Mouse (Mus musculus) right cerebral cortex, postnatal 14 days (tissue): ENCODE measurements at regions not wholly inside any gene's neighbourhood (a gene's known extent, or its start where the extent isn't known, plus 50 kb on each side); places are given as distances from the start of the nearest gene placed in this dataset.

Source experiments
- DNase-seq: peaks from one replicate; pipeline ENCODE4 v3.0.0; 2022

GRCm38 (mm10) chr3:147098065-147098580 is 246.0 kb downstream of the Ttll7 start:
- DNase-seq, result no peak

GRCm38 (mm10) chr3:147098611-147099010 is 246.4 kb downstream of the Ttll7 start:
- no peak for DNase-seq

DNA sequence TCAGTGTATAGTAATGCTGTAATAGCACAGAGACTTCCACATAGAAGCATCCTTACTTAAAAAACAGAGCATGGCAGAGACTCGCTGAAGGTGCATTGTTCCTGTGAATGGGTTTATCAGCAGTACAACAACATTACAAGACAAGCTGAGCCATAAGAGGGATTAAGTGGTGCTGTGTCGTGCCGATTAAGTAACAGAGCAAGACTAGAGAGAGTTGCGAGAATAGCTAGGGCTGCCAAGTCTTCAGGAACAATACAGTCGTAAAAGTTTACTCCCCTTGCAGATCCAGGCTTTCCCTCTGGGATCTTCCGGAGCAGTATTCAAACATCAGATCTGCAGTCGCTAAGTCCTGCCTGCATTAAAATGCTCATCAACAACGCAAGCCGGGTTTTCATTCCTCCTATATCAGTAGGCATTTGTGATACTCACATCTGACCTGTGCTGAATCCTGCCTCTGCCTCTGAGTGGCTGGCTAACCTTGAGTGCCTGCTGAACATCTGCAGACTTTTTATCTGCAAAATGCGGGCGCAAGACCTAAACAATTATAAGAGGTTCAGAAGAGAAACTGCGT is 247.1 kb downstream of the Ttll7 start:
- no peak for DNase-seq

GRCm38 (mm10) chr3:147101053-147101764 is 249.0 kb downstream of the Ttll7 start:
- DNase-seq, result no peak

GRCm38 (mm10) chr3:147101765-147102113 is 249.6 kb downstream of the Ttll7 start:
- no peak for DNase-seq

DNA sequence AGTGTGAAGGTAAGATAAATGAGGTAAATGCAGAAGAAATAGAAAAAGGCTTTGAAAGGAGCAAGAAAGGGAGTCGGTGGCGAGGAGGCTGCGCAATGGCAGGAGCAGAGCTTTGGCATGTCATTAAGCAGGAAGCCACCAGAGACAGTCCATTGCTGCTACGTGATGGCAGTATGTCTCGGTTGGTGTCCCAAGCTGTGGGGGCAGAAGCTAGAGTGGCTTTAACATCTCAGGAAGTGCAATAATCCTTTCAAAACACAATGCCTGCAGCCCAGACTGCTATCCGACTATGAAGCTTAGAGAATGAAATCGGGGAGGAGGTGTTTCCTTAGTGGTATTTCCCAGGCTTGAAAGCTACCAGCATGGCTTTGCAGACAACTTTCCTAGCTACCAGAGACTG is 251.3 kb downstream of the Ttll7 start:
- no peak for DNase-seq

DNA sequence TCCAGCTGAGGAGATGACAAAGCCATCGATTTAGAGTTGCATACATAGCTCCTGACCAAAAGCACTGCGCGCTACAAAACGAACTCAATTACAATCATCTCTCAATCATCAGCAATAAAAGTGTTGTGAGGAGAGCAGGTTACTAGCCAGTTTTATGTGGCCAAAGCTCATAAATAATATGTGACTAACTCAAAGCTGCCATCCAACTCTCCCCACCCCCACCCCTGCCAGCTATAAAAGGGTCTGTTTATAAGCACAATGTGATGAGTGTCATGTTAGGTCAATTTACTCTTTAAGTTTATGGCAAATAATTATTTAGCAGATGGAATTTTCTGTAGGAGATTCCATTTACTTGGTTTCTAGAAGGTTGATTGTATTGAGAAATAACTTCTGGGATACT is 265.4 kb downstream of the Ttll7 start:
- DNase-seq, result no peak

- DNase-seq, result no peak
Measured at GRCm38 (mm10) chr3:147118092-147118491, 265.9 kb downstream of the Ttll7 start.

- no peak for DNase-seq
Measured at GRCm38 (mm10) chr3:147118622-147119021, 266.5 kb downstream of the Ttll7 start.

DNA sequence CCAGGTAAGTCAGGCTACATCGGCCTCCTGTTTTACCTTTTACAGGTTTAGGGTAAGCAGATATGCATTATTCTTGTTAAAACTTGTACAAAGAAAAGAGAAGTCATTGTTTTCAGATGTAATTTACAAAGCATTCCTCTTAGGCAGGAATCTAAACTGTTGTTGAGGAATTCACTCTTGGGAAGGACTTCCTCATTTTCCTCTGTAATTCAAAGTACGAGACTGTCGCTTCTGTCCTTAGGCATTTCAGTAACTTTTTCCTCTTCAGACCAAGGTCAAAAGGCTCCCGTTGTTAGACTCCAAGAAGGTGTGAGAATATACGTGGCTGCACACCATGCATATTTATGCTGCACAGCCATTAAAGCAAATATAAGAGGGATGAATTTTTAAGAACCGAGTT is 269.7 kb downstream of the Ttll7 start:
- no peak for DNase-seq

- no peak for DNase-seq
Measured at GRCm38 (mm10) chr3:147127740-147128139, 275.6 kb downstream of the Ttll7 start.

DNA sequence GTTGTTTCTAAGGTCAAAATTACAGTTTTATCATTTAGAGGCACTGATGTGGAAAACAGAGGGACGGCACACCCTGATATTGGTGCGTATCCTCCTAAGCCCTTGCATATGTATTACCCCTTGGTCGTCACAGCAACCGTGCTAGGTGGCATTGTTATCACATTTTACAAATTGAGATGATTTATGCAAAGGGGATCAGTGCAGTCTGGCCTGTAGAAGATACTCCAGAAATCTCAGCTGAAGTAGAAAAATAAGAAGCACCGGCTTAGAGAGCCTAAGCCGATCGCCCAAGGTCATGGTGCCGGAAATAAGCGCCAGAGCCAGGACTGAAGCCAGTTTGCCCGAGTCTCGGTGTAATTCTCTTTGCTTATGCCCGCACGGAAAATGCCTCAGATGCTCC is 280.7 kb downstream of the Ttll7 start:
- DNase-seq, result no peak

GRCm38 (mm10) chr3:147133408-147133807 is 281.2 kb downstream of the Ttll7 start:
- no peak for DNase-seq

- DNase-seq, result no peak
Measured at GRCm38 (mm10) chr3:147140414-147140813, 288.2 kb downstream of the Ttll7 start.

DNA sequence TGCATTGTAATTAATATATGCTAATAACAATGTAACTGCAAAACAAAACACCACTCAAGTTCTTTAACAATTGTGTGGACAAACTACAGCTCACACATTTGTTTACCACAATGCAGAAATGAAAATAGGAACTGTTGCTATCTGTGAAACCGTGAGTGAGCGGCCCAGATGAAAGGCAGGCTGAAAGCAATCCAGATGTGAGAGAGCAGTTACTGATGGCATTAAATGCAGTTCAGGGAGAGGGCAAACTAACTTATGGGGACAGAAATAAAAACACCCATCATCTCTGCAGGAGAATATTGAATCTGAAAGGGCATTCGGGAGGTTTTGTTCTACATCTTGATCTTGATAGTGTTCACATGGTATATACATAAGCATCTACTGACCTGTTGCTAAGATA is 301.3 kb downstream of the Ttll7 start:
- no peak for DNase-seq

- DNase-seq, result no peak
Measured at GRCm38 (mm10) chr3:147153998-147154397, 301.8 kb downstream of the Ttll7 start.

DNA sequence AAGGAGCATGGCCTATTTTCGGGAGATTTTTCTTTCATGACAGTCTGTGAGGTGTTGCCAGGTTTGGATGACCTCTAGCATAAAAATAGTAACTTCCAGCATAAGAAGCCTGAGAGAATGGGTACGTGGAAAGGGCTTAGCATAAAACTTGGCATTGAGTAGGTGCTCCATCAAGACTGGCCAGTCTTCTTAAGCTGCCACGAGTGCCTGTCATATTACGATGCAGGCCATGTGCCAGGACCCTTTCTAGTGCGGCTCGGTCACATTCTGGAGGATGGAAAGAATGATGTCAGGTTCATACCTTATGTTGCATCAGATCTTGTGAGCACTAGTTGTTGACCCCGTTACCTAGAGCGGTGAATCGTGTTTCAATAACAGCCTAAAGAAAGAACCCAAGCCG is 311.0 kb downstream of the Ttll7 start:
- no peak for DNase-seq

GRCm38 (mm10) chr3:147163540-147163939 is 311.4 kb downstream of the Ttll7 start:
- DNase-seq, result no peak

GRCm38 (mm10) chr3:147164931-147165330 is 312.8 kb downstream of the Ttll7 start:
- no peak for DNase-seq

DNA sequence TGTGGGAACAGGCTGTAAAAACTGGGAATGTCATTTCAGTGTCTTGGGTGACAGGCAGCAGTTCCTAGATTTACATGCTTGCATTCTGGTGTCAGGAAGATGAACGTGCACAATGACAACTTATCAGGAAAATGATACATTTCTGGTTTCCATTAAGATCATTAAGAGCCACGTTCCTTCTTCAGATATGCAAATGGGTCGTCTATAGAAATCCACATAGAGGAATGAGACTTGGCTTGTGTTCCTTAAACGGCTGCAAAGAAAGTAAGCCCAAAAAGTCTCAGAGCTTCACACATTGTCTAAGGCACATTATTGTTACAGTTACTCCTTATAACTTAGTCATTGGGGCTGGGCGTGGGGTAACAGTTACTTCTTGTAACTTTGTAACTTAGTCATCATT is 314.4 kb downstream of the Ttll7 start:
- no peak for DNase-seq

GRCm38 (mm10) chr3:147169215-147169614 is 317.0 kb downstream of the Ttll7 start:
- no peak for DNase-seq

DNA sequence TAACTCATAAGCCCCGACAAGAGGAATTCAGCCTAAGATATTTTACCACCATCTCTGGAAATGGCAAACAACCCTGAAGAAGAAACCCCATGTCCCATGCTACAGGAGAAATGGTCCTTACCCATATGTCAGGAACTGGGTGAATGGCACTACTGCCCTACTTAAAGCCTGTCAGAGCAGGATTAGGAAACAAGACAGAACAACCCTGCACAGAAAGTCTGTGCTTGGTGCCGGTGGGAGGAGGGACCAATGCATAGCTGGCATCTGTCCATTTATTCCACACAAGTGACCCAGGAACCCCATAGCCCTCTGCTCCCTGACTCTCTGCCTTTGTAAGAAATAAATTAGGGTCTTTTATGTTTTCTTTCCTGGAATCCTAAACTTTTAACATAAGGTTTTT is 317.9 kb downstream of the Ttll7 start:
- no peak for DNase-seq

GRCm38 (mm10) chr3:147178746-147179145 is 326.6 kb downstream of the Ttll7 start:
- no peak for DNase-seq

DNA sequence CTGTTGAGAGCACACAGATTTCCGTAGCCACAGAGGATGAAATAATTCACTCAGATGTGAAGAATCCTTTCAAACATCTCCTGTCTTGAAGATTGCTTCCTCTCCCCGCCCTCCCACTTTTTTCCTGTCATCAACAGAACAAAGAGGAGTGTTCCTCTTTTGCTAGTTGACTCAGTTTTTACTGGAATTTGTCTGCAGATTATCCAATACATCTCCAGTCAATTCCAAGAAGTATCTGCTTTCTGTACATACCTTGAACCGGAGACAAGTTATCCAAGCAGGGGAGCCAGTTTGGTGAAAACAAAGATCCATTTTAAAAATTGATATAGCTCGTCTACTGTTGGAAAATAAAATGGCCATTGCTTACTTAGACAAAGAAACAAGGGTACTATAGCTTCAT is 328.5 kb downstream of the Ttll7 start:
- DNase-seq, result no peak
